Mouse (Mus musculus) cerebellum, adult 2 months (tissue): ENCODE results near the gene Arpc4. TPM values are rescaled to one million over a fixed set of nuclear protein-coding genes. Genes with fewer than 3 reads are reported as not detected.

ENCODE experiments used
- DNase-seq, 2 experiments: peaks; one replicate each; pipeline ENCODE4 v3.0.0; 2021
- H3K27ac ChIP-seq: fragments of 200-500 bp; 2 replicates; pipeline ENCODE4 v1.5.1; 2012; ENCODE audit warnings: low read length, control low read depth, inconsistent platforms; ENCODE audit not compliant: insufficient read depth
- H3K27me3 ChIP-seq: fragments of 200-500 bp; 2 replicates; pipeline ENCODE4 v1.6.1; 2012; ENCODE audit warnings: inconsistent platforms, mild to moderate bottlenecking, low read length, moderate library complexity; ENCODE audit not compliant: control insufficient read depth, insufficient read depth
- H3K4me1 ChIP-seq: fragments of 200-500 bp; 2 replicates; pipeline ENCODE4 v1.6.1; 2011; ENCODE audit warnings: low read length; ENCODE audit not compliant: control insufficient read depth, insufficient read depth
- H3K4me3 ChIP-seq: fragments of 200-500 bp; replicated peaks from 2 replicates; pipeline ENCODE3; 2011; ENCODE audit warnings: mild to moderate bottlenecking, low read depth, low read length, control low read depth; ENCODE audit not compliant: insufficient read depth
- CTCF ChIP-seq: fragments of 200-500 bp; IDR thresholded peaks from 2 replicates; pipeline ENCODE4 v1.5.1; 2011; ENCODE audit warnings: low read depth, mild to moderate bottlenecking, control low read depth, low read length, moderate library complexity, borderline replicate concordance; ENCODE audit not compliant: insufficient read depth
- POLR2A ChIP-seq: fragments of 200-500 bp; IDR thresholded peaks from 2 replicates; pipeline ENCODE4 v1.6.1; 2011; ENCODE audit warnings: low read length, control low read depth, borderline replicate concordance; ENCODE audit not compliant: insufficient read depth
- WGBS: fragments of 180-500 bp; shearing (Covaris S2); methylation state at CpG from one replicate; pipeline ENCODE4 v1.1.7; 2018; 5-methylcytosine and 5-hydroxymethylcytosine counted together
- polyA plus RNA-seq: library from polyadenylated mRNA; depleted of rRNA; stranded (reverse); fragments of >200 nt; gene quantifications from 2 replicates; pipeline ENCODE4 v1.2.3, GENCODE M21; 2012

Arpc4 gene
- polyA plus RNA-seq, 1 experiment = 152 TPM

GRCm38 (mm10) chr6:113395501-113395900, 17.6 kb downstream of the Arpc4 start:
- Histone ChIP-seq H3K27me3 (no peaks in the 10 kb centered on the region), H3K4me3 (no peak overlapping the region), H3K4me1 (no peaks in the 10 kb centered on the region), H3K27ac (no peak overlapping the region)
- TF ChIP-seq CTCF (no peak), POLR2A (no peak)
- no peak for DNase-seq
- 88% methylated on average over 6 of the region's 6 CpGs for WGBS

- Histone ChIP-seq H3K4me3 (no peak overlapping the region), H3K4me1 (no peaks in the 10 kb centered on the region), H3K27me3 (no peaks in the 10 kb centered on the region), H3K27ac (no peak overlapping the region)
- TF ChIP-seq POLR2A = no peak
- TF ChIP-seq CTCF = no peak
- WGBS = 81% methylated on average over 10 of the region's 10 CpGs
- DNase-seq = no peak
Measured at GRCm38 (mm10) chr6:113396270-113397030, 18.5 kb downstream of the Arpc4 start.

- TF ChIP-seq POLR2A (no peak), CTCF (no peak)
- no peak for DNase-seq
- no peak overlapping the region for H3K4me3 ChIP-seq
- no peaks in the 10 kb centered on the region for H3K27me3 ChIP-seq
- WGBS = 48% methylated on average over 13 of the region's 13 CpGs
- H3K4me1 ChIP-seq = peaks cover 7% of the 10 kb centered on the region; the same call in 1 of the 2 replicates
- H3K27ac ChIP-seq = no peak overlapping the region
Measured at GRCm38 (mm10) chr6:113402094-113402493, 24.2 kb downstream of the Arpc4 start.

- DNase-seq = no peak
- WGBS = 74% methylated on average over 12 of the region's 12 CpGs
- H3K4me3 ChIP-seq = no peak overlapping the region
- H3K27ac ChIP-seq = no peak overlapping the region
- peaks cover 7% of the 10 kb centered on the region; the same call in 1 of the 2 replicates for H3K4me1 ChIP-seq
- no peaks in the 10 kb centered on the region for H3K27me3 ChIP-seq
- TF ChIP-seq POLR2A = no peak
- no peak for TF ChIP-seq CTCF
Measured at GRCm38 (mm10) chr6:113404649-113405448, 26.9 kb downstream of the Arpc4 start.

- no peak for DNase-seq
- Histone ChIP-seq H3K27ac (no peak overlapping the region), H3K27me3 (no peaks in the 10 kb centered on the region), H3K4me1 (peaks cover 7% of the 10 kb centered on the region; the same call in 1 of the 2 replicates), H3K4me3 (no peak overlapping the region)
- TF ChIP-seq CTCF (no peak), POLR2A (no peak)
- WGBS = 89% methylated on average over 6 of the region's 6 CpGs
Measured at GRCm38 (mm10) chr6:113405483-113405882, 27.6 kb downstream of the Arpc4 start.

GRCm38 (mm10) chr6:113406683-113407082, 28.8 kb downstream of the Arpc4 start:
- H3K4me3 ChIP-seq = no peak overlapping the region
- H3K4me1 ChIP-seq = peaks cover 7% of the 10 kb centered on the region; the same call in 1 of the 2 replicates
- H3K27me3 ChIP-seq = no peaks in the 10 kb centered on the region
- WGBS = 68% methylated on average over 9 of the region's 9 CpGs
- no peak for DNase-seq
- H3K27ac ChIP-seq = no peak overlapping the region
- TF ChIP-seq CTCF (no peak), POLR2A (no peak)

- 77% methylated on average over 1 of the region's 1 CpGs for WGBS
- Histone ChIP-seq H3K4me3 (no peak overlapping the region), H3K27ac (no peak overlapping the region), H3K4me1 (no peaks in the 10 kb centered on the region), H3K27me3 (no peaks in the 10 kb centered on the region)
- no peak for DNase-seq
- no peak for TF ChIP-seq CTCF
- no peak for TF ChIP-seq POLR2A
Measured at GRCm38 (mm10) chr6:113410001-113410400, 32.1 kb downstream of the Arpc4 start.

- Histone ChIP-seq H3K27me3 (no peaks in the 10 kb centered on the region), H3K4me1 (peaks cover 10% of the 10 kb centered on the region; the same call in 1 of the 2 replicates), H3K4me3 (no peak overlapping the region), H3K27ac (no peak overlapping the region)
- 64% methylated on average over 5 of the region's 5 CpGs for WGBS
- DNase-seq = no peak
- TF ChIP-seq CTCF = no peak
- TF ChIP-seq POLR2A = no peak
Measured at GRCm38 (mm10) chr6:113416416-113416815, 38.5 kb downstream of the Arpc4 start.
